Mouse (Mus musculus) heart, adult 2 months (tissue): ENCODE results near the gene Zfp46.

ENCODE experiments used
- CTCF ChIP-seq: fragments of 200-600 bp; IDR thresholded peaks from 2 replicates; pipeline ENCODE4 v1.8.1; 2022; ENCODE audit warnings: antibody characterized with exemption, mild to moderate bottlenecking, moderate library complexity
- POLR2A ChIP-seq: fragments of 200-500 bp; IDR thresholded peaks from 2 replicates; pipeline ENCODE4 v1.6.1; 2011; ENCODE audit warnings: mild to moderate bottlenecking, low read depth, low read length, control low read depth; ENCODE audit not compliant: insufficient read depth

- no peak for TF ChIP-seq CTCF
- TF ChIP-seq POLR2A = no peak
Observed at GRCm38 (mm10) chr4:136242728-136243127, 41.8 kb upstream of the Zfp46 start.
